Mouse (Mus musculus) fat pad, adult 2 months (tissue): ENCODE results near the gene Tpsg1.

Experiments used
- DNase-seq: peaks from one replicate; pipeline ENCODE4 v3.0.0-alpha.2; 2011; ENCODE audit warnings: low read depth, low spot score; ENCODE audit errors: extremely low read depth

Gene Tpsg1

GRCm38 (mm10) chr17:25368973-25369372 is at the start of gene Tpsg1:
Tpsg1 (plus strand) TSS chr17:25369273.
- no peak for DNase-seq

- DNase-seq, result no peak
These were observed 48.3 kb upstream of the Tpsg1 start for GRCm38 (mm10) chr17:25320819-25321218.

- DNase-seq, result no peak
These were observed 46.1 kb upstream of the Tpsg1 start for GRCm38 (mm10) chr17:25322930-25323329.

GRCm38 (mm10) chr17:25332321-25332720 is 36.8 kb upstream of the Tpsg1 start:
- DNase-seq, result no peak

GRCm38 (mm10) chr17:25333943-25334342 is 35.1 kb upstream of the Tpsg1 start:
- DNase-seq, result no peak

DNA sequence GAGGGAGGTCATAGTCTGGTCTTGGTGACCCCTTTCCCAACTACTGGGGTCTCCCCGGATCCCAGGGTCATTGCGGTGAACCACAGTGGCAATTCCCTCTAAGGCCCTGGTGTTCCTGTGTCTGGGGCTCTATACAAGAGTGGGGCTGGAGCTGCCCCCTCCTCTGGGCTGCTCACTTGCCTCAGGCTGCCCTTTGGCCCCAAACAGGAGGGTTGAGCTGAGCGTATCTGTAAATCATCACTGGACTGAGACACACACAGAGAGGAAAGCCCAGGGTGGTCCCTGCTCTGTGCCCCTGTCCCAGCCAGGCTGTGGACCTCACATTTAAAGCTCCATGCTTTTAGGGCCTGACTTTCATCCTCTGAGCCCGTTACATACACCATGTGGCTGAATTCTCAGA is 30.9 kb upstream of the Tpsg1 start:
- DNase-seq, result no peak

- DNase-seq, result no peak
These were observed 29.1 kb upstream of the Tpsg1 start for GRCm38 (mm10) chr17:25340003-25340402.

DNA sequence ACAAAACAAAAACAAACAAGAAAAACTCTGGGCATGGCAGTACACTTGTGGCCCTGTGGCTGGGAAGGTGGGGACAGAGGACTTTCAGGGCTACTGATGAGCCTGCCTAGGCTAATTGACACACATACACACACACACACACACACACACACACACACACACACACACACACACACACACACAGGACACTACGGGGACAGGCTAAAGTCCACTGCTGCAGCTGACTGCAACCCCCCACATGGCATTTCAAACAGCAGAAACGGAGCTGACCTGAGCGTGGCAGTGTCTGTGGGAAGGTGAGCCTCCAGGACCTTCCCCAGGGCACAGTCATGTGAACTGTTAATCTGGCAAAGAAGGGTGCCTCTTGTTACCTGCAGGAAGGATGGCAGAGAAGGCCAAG is 27.6 kb upstream of the Tpsg1 start:
- no peak for DNase-seq

DNA sequence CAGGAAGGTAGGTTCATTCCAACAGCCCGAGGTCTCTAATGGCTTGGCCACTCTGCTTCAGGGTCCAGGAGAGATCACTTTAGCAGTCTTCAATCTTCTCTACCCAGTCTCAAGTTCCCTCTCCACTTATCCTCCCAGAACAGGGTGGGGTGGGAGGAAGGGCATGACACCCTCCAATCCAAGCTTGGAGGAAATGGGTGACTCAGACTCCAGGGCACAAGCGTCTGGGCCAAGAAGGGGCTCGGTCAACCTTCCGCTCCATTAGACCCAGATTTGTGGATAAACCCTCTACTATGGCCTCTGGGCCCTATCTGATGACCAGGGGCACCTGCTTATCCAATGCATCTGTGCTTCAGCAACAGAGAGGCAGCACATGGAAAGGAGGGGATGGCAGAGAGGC is 23.6 kb upstream of the Tpsg1 start, which contains the start of gene Tpsab1:
Gene Tpsab1 (minus strand): TSS at position 101 of the 400 bp plus-strand sequence.
- no peak for DNase-seq

DNA sequence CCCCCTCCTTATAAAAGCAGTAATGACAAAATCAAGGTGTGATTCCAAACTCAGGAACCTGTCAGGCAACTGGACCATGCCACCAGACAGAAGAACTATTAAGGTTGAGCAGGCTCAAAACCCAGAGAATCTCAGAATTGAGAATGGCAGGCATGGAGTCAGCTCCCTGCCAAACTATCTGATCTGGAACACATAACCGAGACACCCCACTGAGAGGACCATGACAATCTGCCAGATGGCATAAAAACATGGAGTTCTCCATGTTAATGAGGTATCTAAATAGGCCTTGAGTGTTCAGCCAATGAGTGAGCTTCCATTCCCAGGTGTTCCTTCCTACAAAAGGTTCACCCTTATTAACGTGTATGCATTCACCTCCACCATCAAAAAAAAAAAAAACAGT is 7.8 kb upstream of the Tpsg1 start:
- no peak for DNase-seq

- DNase-seq, result no peak
These were observed 5.3 kb upstream of the Tpsg1 start for GRCm38 (mm10) chr17:25363726-25364125.

GRCm38 (mm10) chr17:25366005-25366404 is 3.1 kb upstream of the Tpsg1 start, which contains the start of gene Tpsb2:
Tpsb2 (plus strand) TSS chr17:25366305.
- no peak for DNase-seq

- no peak for DNase-seq
These were observed 3.4 kb downstream of the Tpsg1 start for GRCm38 (mm10) chr17:25372491-25372890.

DNA sequence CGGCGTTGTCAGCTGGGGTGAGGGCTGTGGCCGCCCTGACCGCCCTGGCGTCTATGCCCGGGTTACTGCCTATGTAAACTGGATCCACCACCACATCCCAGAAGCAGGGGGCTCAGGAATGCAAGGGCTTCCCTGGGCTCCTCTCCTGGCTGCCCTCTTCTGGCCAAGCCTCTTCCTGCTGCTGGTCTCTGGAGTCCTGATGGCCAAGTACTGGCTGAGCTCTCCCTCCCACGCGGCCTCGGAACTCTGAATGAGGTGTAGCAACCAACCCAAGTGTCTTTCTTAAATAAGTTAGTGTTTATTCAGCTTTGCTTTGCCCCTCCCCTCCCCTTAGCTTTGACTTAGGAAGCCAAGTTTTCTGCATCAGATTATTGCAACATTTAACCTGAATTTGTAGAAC is 4.9 kb downstream of the Tpsg1 start:
- peak; percentile 25 for DNase-seq

- DNase-seq, result no peak
These were observed 25.5 kb downstream of the Tpsg1 start for GRCm38 (mm10) chr17:25394526-25394925.

DNA sequence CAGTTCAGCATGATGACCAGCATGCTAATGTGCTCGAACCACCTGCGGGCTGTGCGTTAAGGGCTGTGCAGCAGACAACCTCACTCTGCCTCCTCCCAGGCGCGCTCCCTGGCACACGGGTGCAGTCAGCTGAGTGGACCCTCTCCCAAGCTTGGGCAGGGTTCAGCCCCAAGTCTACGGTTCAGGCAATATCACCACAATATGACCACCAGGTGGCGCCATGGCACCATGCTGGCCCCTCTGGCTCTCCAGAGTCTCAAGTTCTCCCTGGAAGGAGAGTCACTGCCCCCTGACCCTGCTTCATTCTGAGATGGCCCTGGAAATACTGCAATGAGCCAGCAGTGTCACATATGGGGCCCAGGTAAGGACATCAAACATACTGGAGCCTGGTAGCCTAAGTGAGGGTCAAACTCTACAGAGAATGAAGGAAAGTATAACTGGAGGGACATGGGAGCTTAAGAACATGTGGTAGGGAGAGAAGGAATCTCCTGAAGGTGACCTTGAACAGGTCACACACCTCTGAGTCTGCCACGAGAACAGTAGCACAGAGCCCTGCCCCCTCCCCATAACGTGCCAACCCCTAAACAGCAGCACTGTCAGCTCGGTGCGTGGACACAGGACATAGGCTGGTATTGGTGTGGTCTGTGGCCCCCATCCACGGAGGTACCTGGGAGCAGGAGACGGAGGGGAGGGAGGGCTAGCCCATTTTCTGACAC is 28.9 kb downstream of the Tpsg1 start:
- no peak for DNase-seq

- DNase-seq, result no peak
These were observed 29.4 kb downstream of the Tpsg1 start for GRCm38 (mm10) chr17:25398520-25398838.

DNA sequence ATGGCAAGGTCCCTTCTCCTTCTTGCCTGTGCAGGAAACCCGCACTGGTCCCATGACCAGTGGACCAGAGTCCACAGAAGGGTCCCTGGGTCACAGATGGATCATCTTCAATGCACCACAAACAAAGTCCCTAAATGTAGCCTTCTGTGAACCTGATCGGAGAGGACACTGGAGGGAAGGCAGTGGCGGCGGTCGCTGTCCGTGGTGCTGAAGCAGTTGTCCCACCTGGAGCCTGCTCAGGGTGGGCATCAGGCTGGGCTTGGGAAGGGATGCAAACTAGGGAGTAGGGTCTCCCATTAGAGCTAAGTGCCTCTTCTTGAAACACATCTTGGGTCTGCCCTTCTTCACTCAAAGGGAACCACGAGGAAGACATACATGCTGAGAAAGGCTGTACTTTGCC is 31.4 kb downstream of the Tpsg1 start:
- no peak for DNase-seq

GRCm38 (mm10) chr17:25401491-25401890 is 32.4 kb downstream of the Tpsg1 start:
- DNase-seq, result no peak

DNA sequence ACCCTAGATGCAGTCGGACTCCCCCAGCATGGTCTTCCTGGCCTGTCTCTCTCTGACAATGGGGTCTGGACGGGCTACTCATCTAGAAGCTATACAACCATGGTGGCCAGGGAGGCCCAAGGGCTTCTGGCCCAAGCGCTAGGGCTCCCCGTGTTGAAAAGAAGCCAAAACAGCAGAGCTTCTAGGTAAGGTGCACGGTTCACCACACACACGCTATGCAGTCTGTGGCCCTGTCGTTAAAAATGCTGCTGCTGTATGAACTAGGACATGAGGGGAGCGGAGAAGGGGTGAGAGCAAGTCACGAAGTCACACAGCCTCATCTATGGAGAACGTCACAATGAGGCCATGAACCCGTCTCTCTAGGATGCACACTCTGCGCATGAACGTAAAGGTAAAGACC is 33.2 kb downstream of the Tpsg1 start:
- DNase-seq, result no peak

GRCm38 (mm10) chr17:25404190-25404589 is 35.1 kb downstream of the Tpsg1 start:
- no peak for DNase-seq

GRCm38 (mm10) chr17:25405224-25405895 is 36.3 kb downstream of the Tpsg1 start:
- DNase-seq, result no peak

DNA sequence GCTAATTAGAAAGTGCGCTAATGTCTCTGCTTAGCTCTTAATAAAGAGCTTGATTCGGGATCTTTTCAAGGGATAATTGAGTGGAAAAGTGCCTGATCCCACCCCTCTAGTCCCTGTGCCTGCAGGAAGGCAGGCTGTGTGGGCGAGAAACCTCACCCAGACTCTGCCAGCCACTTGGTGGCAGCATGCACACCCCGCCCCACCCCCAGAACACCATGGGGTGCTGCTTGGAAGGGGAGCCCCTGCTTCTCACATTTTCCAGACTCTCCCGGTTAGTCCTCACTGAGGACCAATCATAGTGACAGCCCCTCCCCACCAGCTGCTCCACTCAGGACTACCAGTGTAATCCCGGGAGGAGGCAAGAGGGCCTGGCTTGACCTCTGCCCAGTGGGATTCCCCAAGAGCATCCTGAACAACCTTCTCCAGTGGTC is 37.0 kb downstream of the Tpsg1 start:
- no peak for DNase-seq
